Mouse (Mus musculus) left cerebral cortex, adult 2 months (tissue): ENCODE measurements around the gene Hist1h1c. TPM values are rescaled to one million over a fixed set of nuclear protein-coding genes. Genes with fewer than 3 reads are reported as not detected.
A peak's percentile ranks its signal among the peaks of the same experiment; 100 is the strongest.

Experiments used
- DNase-seq, 2 experiments: peaks; one replicate each; pipeline ENCODE4 v3.0.0; 2021 to 2022; ENCODE audit warnings: low spot score in 2 of 2, mixed read lengths in 1 of 2; ENCODE audit errors: extremely low spot score in 1 of 2
- H3K27ac ChIP-seq: fragments of 200-600 bp; 2 replicates; pipeline ENCODE4 v1.8.1; 2022
- H3K4me3 ChIP-seq: fragments of 200-600 bp; 2 replicates; pipeline ENCODE4 v1.8.1; 2022
- CTCF ChIP-seq: fragments of 200-600 bp; IDR thresholded peaks from 2 replicates; pipeline ENCODE4 v1.8.1; 2022; ENCODE audit warnings: antibody characterized with exemption, mild to moderate bottlenecking, moderate library complexity
- intact Hi-C: fragments of 180-260 bp; cut with DNase I; formaldehyde crosslinking; loops from one replicate; pipeline ENCODE4 v1.15.1; 2025
- total RNA-seq, 2 experiments: library from RNA; stranded (reverse); gene quantifications; 2 replicates each; pipeline ENCODE4 v1.2.3; 2021

The Hist1h1c gene
- total RNA-seq, 2 experiments from 2014 or later, result 53.4 to 53.7 TPM

GRCm38 (mm10) chr13:23739069-23739921 lies 687 bp downstream of the Hist1h1c start:
- intact Hi-C loops, result loop anchor here (5.0 kb wide), 2 partner anchors 117 to 1697 kb away; partner anchors contain the start of genes Hist1h1e, Hist1h2ag, Hist1h2be and Hist1h2bj
- peak; percentile 87 to 92 for DNase-seq
- TF ChIP-seq CTCF, result no peak; the same call in 1 of the 2 replicates
- Histone ChIP-seq H3K4me3 (peak overlapping the region; percentile 83), H3K27ac (peak overlapping the region; percentile 93)

GRCm38 (mm10) chr13:23739922-23740252 lies 1.3 kb downstream of the Hist1h1c start:
- Histone ChIP-seq H3K27ac (peak overlapping the region; percentile 88), H3K4me3 (peak overlapping the region; percentile 83)
- intact Hi-C loops, result loop anchor here (5.0 to 10.0 kb wide), 3 partner anchors 118 to 1698 kb away; partner anchors contain the start of genes Hist1h1e, Hist1h2ag, Hist1h2be and Hist1h2bj
- DNase-seq, result no peak
- no peak for TF ChIP-seq CTCF

GRCm38 (mm10) chr13:23740256-23740840 lies 1.7 kb downstream of the Hist1h1c start:
- intact Hi-C loops, result loop anchor here (10.0 kb wide), 1 partner anchor 306 kb away; no protein-coding TSS in a partner anchor
- no peak for TF ChIP-seq CTCF
- peak overlapping the region; percentile 88 for H3K27ac ChIP-seq
- DNase-seq, result no peak
- H3K4me3 ChIP-seq, result peak overlapping the region; percentile 83

- no peak for DNase-seq
- intact Hi-C loops, result loop anchor here (10.0 kb wide), 1 partner anchor 306 kb away; no protein-coding TSS in a partner anchor
- Histone ChIP-seq H3K27ac (no peak overlapping the region), H3K4me3 (no peak overlapping the region)
- no peak for TF ChIP-seq CTCF
Observed at GRCm38 (mm10) chr13:23740910-23741309, 2.3 kb downstream of the Hist1h1c start.

GRCm38 (mm10) chr13:23742007-23742406 lies 3.4 kb downstream of the Hist1h1c start:
- DNase-seq, result no peak
- Histone ChIP-seq H3K4me3 (no peak overlapping the region), H3K27ac (no peak overlapping the region)
- no peak for TF ChIP-seq CTCF
- intact Hi-C loops, result loop anchor here (10.0 kb wide), 1 partner anchor 307 kb away; no protein-coding TSS in a partner anchor

GRCm38 (mm10) chr13:23743215-23743614 lies 4.6 kb downstream of the Hist1h1c start:
- intact Hi-C loops, result loop anchor here (10.0 kb wide), 1 partner anchor 308 kb away; no protein-coding TSS in a partner anchor
- no peak for DNase-seq
- no peak for TF ChIP-seq CTCF

GRCm38 (mm10) chr13:23743963-23744362 lies 5.4 kb downstream of the Hist1h1c start:
- Histone ChIP-seq H3K4me3 (no peak overlapping the region), H3K27ac (no peak overlapping the region)
- no peak for TF ChIP-seq CTCF
- DNase-seq, result no peak
- intact Hi-C loops, result loop anchor here (10.0 kb wide), 1 partner anchor 309 kb away; no protein-coding TSS in a partner anchor

More at GRCm38 (mm10) chr13:23743215-23743614, 4.6 kb downstream of the Hist1h1c start:
- Histone ChIP-seq H3K4me3 (no peak overlapping the region), H3K27ac (no peak overlapping the region)

- DNase-seq, result no peak
- TF ChIP-seq CTCF, result no peak
- Histone ChIP-seq H3K27ac (no peak overlapping the region), H3K4me3 (no peak overlapping the region; the same call in 1 of the 2 replicates)
- intact Hi-C loops, result loop anchor here (10.0 kb wide), 1 partner anchor 310 kb away; no protein-coding TSS in a partner anchor
Observed at GRCm38 (mm10) chr13:23744421-23745380, 6.1 kb downstream of the Hist1h1c start.

GRCm38 (mm10) chr13:23745381-23746161 lies 7.0 kb downstream of the Hist1h1c start, which contains the start of gene Hist1h3c:
Gene Hist1h3c (minus strand): TSS chr13:23745602.
- peak; percentile 81 to 84 for DNase-seq
- intact Hi-C loops, result loop anchor here (2.0 to 10.0 kb wide), 2 partner anchors 163 to 311 kb away; no protein-coding TSS in a partner anchor
- H3K4me3 ChIP-seq, result peak within 1 kb of the TSS; percentile 55
- peak; percentile 5; the same call in 1 of the 2 replicates for TF ChIP-seq CTCF
- H3K27ac ChIP-seq, result peak within 1 kb of the TSS; percentile 98

GRCm38 (mm10) chr13:23746201-23747080 lies 7.8 kb downstream of the Hist1h1c start, which contains the start of gene Hist1h2bb:
Gene Hist1h2bb (plus strand): TSS chr13:23746734.
- peak; percentile 66 for DNase-seq
- intact Hi-C loops, result loop anchor here (2.0 to 10.0 kb wide), 2 partner anchors 164 to 312 kb away; no protein-coding TSS in a partner anchor
- peak within 1 kb of the TSS; percentile 98 for H3K27ac ChIP-seq
- peak within 1 kb of the TSS; percentile 55 for H3K4me3 ChIP-seq
